Mouse (Mus musculus): ENCODE data around the gene Itpr3.

- TF ChIP-seq POLR2A (IDR thresholded peaks at IDR 0.05; ENCODE audit: control insufficient read depth, extremely low read depth, insufficient read depth, low read length, poor library complexity) = no peak
- no peak for TF ChIP-seq CTCF (IDR thresholded peaks at IDR 0.05; ENCODE audit: borderline replicate concordance, control insufficient read depth, extremely low read depth, insufficient read depth, low read length, poor library complexity)
Observed at GRCm38 (mm10) chr17:27082796-27083195, 25.7 kb downstream of the Itpr3 start.
